Mouse (Mus musculus) myocyte (in vitro differentiated cells): Measurements from ENCODE around the gene Slc25a29.

Source experiments
- CEBPB ChIP-seq: IDR thresholded peaks from 2 replicates; pipeline ENCODE4 v1.6.1; 2011; ENCODE audit warnings: mild to moderate bottlenecking, moderate library complexity; ENCODE audit not compliant: poor library complexity, insufficient read depth, severe bottlenecking
- MAX ChIP-seq: IDR thresholded peaks from one replicate; pipeline ENCODE4 v1.6.1; 2011; ENCODE audit warnings: low read depth, mild to moderate bottlenecking, control low read depth
- POLR2A ChIP-seq: IDR thresholded peaks from one replicate; pipeline ENCODE4 v1.6.1; 2011; ENCODE audit warnings: low read depth, mild to moderate bottlenecking, control low read depth, moderate library complexity; ENCODE audit not compliant: insufficient read length
- TCF12 ChIP-seq: IDR thresholded peaks from one replicate; pipeline ENCODE4 v1.6.1; 2011; ENCODE audit warnings: mild to moderate bottlenecking, control low read depth; ENCODE audit not compliant: poor library complexity, insufficient read depth, severe bottlenecking
- USF1 ChIP-seq: IDR thresholded peaks from one replicate; pipeline ENCODE4 v1.6.1; 2011; ENCODE audit warnings: low read depth, mild to moderate bottlenecking, control low read depth, moderate library complexity

DNA sequence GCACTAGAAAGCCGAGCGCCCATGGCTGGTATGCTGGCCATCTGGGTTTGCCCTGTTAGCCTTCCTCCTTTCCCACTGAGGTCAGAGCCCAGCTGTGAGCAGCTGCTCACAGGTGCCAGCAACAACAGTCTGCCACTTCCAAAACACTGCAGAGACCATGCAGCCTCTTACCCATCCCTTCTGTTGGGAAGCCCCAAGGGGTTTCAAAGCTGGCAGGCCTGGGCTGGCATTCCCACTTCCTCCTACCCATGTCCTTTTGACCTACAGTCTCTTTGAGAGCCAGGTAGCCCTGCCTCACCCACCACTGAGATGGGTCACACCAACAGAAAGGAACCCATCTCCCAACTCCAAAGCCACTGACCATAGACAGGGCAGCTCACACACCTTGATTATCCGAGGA is 2.3 kb downstream of the Slc25a29 start:
- TF ChIP-seq USF1: no peak
- TF ChIP-seq MAX: no peak
- TF ChIP-seq POLR2A: no peak
- no peak for TF ChIP-seq TCF12
- no peak for TF ChIP-seq CEBPB
